Mouse (Mus musculus): ENCODE data around the gene Arhgap22.

The Arhgap22 gene

DNA sequence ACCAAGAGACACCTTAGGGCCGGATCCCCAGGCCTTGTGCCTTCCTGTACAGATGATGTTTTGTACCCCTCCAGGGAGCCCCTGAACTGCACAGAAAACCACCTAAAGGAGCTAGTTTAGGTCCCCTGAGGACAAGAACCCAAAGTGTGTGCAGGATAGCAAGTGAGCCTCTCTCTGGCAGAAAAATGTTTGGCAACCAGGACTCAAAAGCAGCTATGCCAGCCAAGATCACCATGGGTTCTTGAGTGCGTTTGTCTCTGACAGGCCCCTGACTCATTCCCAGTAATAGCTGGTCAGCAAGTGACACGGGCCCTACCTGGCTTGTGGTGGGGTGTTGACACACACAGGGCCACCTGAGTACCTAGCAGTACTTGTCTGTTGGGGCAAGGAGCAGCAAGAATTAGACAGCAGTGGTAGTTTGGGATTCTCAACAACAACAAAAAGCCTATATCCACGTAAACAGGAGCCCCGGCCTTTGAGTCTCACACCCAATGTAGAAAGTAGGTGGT lies 115.5 kb downstream of the Arhgap22 start:
- DNase-seq (ENCODE audit: low read depth, low spot score): no peak

DNA sequence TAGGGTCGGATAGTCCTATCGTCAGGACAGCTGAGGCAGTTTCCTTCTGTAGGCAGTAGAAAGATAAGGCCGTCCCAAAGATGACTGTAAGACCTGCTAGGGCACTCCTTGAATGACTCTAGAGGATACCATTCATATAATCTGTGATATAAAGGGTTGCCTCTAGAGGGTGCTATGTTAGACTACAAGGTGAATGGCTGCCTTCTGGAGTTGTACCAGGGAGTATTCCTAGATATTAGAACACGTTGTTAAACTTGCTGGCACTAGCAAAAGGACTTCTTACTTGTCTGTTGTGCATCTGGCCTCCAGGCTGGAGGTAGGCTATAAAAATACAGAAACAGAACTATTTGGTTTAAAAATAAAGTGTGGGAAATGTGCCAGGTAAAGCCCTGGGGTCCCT lies 117.2 kb downstream of the Arhgap22 start:
- DNase-seq (ENCODE audit: low read depth, low spot score): peak; percentile 22

DNA sequence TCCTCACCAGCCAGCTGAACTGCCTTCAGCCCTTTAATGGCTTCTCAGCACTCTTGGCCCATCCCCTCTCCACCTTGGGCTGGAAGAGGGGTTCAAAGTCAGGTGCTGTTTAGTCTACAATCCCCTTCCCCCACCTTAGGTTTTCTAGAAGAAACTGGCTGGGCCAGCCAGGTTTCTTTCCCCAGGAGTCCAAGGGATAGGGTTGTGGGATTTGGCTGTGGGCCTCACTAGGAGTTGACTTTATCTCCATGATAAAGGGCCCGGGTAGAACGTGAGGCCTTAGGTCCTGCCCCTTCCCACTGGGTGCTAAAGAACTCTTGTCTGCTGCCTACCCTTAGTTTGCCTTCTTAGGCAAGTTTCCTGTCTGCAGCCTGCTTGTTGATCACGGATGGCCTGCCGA lies 117.8 kb downstream of the Arhgap22 start:
- DNase-seq (ENCODE audit: low read depth, low spot score): no peak

DNA sequence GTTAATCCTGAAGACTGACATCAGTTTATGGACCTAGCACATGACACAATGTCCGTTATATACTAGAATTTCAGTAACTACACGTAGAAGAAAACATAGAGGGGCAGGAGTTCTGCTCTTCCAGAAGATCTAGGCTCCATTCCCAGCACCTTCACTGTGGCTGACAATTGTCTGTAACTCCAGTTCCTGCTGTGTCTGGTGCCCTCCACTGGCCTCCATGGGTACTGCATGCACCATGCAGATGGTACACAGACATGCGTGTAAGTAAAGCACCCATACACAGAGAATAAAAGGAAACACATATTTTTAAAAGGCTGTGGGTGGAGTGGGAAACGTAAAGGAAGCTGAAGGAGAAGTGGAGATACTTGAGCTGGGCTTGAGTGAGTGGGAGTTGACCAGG lies 120.0 kb downstream of the Arhgap22 start:
- peak; percentile 26 for DNase-seq (ENCODE audit: low read depth, low spot score)

DNA sequence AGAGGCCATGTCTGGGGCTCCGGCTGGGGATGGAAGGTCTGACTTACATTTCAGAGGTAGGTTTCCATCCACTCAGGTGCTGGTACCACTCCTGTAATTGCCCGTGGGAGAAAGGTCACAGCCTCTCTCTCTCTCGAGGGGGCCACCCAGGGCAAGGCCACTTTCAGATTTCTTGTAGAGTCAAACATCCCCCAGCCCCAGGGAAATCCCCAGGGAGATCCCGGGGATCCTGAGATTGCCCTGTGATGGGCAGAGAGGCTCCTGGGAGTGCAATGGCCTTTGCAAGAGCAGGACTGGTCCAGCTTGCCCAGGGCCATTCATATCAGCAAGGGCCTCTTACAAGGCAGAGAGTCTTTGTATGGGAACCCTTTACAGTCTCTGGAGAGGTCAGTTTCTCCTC lies 120.6 kb downstream of the Arhgap22 start:
- no peak for DNase-seq (ENCODE audit: low read depth, low spot score)

DNA sequence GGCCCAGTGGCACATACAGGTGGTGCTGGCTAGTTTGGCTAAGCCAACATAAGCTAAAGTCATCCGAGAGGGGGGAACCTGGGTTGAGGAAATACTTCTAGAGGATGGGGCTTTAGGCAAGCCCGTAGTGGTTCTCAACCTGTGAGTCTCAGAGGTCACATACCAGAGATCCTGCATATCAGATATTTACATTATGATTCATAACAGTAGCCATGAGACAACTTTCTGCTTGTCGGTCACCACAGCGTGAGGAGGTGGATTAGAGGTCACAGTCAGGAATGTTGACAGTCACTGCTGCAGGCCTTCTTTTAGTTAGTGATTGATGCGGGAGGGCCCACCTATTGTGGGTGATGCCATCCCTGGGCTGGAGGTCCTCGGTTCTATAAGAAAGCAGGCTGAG lies 121.9 kb downstream of the Arhgap22 start:
- DNase-seq (ENCODE audit: low read depth, low spot score): no peak

DNA sequence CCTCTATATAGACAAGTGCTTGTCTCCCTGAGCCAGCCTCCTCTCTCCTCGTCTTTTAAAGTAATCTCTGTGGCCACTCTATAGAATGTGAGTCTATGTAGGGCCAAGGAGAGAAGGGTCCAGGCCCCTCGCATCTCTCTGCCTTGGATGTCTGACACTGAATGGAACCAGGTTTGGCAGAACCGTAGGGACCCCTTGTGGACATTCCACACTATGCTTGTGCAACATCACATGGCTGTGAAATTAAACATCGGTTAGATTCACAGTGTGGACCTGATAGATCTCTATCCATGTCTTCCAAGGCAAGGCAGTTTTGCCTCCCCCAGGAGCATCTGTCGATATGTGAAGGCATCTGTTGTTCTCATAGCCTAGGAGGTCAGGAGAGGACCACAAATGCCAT lies 124.9 kb downstream of the Arhgap22 start:
- DNase-seq (ENCODE audit: low read depth, low spot score): no peak

DNA sequence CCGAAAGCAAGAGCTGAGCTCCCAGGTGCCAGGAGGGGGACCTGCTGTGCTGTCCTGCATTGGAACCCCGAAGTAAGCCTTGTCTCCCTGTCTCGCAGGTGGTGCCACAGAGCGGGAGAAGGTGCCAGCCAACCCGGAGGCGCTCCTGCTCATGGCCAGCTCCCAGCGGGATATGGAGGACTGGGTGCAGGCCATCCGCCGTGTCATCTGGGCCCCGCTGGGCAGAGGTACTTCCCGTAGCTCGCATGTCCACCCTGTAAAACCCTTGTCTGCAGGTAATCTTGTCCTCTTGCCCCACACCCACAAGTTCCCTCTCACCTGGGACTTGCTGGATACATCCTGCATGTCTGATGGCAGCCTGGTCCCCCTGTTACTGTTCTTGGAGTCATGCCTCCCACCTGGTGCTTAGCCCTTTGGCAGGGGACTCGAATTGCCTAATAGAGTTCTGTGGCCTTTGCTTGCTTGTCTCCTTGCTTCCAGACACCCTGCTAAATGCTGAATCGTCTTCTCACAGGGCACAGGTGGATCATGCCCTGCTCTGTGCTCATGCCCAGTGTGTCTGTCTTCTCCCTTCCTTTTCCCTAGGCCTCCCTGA lies 129.4 kb downstream of the Arhgap22 start:
- DNase-seq (ENCODE audit: low read depth, low spot score): peak; percentile 41

DNA sequence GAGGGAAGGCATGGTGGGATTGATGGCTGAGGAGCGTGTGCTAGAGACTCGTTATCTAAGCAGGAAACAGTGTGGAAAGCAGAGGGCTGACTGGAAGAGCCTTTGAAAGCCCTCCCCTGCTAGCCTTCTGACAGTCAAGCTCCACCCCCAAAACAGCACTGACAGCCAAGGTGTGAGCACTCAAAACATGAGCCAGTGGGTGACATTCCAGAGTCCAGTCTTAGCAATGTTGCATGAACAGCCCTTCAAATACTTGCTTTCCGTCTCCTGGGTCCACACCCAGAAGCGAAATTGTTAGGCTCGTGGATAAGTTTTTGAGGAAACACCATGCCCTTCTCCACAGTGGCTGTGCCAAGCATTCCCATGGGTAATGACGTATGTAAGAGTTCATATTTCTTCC lies 132.7 kb downstream of the Arhgap22 start:
- DNase-seq (ENCODE audit: low read depth, low spot score): no peak

DNA sequence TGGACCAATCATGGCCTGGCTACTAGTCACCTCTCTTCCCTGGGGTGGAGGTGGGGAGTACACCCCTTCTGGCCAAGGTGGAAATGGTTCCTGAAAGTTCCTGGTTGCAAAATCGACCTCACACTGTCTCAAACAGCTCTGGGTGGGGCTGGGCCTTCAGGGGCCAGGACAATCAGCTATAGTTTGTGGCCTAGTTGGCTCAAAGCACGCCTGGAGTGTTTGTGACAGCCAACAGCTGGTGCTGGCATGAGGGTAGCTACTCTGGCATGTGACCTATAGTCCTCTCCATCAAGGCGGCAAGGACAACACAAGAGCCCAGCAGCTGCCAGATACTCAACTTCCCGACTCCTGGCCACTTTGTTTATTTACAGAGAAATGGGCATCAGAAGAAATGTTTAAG lies 133.9 kb downstream of the Arhgap22 start:
- DNase-seq (ENCODE audit: low read depth, low spot score): no peak

DNA sequence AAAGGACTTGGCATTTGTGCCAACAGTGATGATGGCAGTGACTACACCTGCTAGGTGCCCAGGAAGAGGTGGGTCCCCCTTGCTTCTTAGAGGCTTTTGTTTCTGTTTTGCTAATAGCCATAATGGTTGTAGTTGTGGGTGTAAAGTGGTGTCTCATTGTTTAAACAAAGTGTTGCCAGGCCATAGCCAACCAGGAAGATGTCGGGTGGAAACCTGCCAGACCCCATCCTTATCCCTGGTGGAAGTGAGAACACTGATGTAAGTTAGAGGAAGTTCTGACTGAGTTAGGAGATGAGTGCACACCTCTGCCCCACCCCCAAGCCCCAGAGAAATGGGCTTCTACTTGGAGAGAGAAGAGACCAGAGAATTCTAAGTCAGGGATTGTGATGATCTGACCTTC lies 134.3 kb downstream of the Arhgap22 start:
- no peak for DNase-seq (ENCODE audit: low read depth, low spot score)

DNA sequence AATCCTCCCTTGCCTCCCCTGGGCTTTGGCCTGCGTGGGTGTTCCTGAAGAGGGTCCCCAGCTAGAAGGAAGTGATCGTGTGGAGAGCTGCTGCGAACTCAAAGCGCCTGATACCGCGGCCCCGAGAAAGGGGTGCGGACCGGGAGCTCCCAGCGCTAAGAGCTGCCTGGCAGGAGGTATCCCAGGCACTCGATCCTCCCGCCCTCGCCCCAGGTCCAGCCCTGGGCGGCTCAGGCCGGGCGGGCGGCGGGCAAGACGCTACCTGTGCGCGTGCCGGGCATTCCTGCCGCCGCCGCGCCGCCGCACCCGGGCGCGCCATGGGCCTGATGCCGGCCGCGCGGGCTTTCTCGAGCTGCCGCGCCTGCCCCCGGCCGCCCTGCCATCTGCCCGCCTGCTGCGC lies 137.2 kb downstream of the Arhgap22 start:
- no peak for DNase-seq (ENCODE audit: low read depth, low spot score)

DNA sequence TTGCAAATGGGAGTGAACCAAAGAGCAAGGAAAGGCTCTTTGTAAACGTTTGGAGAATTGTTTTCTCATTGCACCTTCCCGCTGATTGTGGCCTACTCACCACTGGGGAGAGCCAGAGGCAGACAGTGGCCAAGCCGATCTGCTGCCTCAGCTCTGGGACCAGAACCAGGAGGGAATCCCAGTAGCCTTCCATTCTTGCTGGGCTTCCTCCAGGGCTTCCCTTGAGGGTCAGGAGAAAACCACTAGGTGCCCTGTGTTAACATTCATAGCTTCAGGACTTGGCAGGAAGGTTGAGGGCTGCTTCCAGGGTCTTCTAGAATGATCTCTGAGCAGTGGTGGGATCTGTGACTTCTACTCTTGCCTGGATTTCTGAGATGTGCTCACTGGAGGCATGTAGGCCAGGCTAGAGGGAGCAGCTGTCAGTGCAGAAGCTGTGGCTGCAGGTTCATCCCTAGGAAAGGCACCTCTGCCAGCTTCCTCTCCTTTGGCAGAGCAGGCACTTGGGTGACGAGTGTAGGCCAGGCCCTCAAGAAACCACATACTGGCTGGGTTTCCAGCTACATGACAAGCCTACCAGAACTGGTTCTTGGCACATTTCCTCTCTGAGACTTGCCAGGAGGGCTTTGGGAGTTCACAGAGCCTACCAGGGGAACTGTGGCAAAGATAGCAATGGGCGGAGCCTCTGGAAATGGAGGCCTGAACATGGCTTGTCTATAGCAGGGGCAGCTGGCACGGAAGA lies 138.3 kb downstream of the Arhgap22 start:
- DNase-seq (ENCODE audit: low read depth, low spot score): peak; percentile 28

DNA sequence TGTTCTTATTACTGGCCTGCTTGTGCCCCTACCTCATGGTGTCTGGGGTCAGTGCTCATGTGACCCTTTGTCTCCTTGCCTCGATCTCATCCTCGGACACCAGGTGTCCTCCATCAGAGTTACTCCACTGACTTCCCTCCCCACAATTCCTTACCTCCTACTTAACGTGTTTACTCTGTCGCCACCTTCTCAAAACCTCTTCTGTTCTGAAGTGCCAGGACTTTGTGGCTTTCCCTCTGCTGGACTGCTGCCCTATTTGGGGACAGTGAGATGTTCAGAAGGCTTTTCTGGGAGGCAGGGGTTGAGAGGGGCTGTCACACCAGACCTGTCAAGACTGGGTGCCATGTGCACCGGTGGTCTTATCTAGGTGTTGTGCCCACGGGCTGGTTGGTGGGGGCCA lies 139.1 kb downstream of the Arhgap22 start:
- DNase-seq (ENCODE audit: low read depth, low spot score): no peak

DNA sequence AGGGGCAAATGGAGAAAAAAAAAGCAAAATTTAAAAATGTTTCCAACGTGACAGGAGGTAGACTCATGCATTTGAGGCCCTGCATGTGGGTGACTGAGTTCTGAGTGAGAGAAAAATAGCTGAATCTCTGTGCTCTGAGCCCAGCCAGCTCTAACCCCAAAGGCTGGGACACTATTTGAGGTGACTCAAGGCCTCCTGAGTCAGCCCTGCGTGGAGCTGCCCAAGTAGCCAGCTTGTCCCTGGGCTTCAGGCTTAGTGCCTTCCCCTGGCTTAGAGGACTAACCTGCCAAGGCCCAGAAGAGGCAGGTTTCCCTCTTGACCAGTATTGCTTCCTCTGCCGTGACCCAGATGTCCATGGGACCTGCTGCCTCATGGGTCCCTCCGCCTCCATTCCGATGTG lies 141.4 kb downstream of the Arhgap22 start:
- DNase-seq (ENCODE audit: low read depth, low spot score): no peak

DNA sequence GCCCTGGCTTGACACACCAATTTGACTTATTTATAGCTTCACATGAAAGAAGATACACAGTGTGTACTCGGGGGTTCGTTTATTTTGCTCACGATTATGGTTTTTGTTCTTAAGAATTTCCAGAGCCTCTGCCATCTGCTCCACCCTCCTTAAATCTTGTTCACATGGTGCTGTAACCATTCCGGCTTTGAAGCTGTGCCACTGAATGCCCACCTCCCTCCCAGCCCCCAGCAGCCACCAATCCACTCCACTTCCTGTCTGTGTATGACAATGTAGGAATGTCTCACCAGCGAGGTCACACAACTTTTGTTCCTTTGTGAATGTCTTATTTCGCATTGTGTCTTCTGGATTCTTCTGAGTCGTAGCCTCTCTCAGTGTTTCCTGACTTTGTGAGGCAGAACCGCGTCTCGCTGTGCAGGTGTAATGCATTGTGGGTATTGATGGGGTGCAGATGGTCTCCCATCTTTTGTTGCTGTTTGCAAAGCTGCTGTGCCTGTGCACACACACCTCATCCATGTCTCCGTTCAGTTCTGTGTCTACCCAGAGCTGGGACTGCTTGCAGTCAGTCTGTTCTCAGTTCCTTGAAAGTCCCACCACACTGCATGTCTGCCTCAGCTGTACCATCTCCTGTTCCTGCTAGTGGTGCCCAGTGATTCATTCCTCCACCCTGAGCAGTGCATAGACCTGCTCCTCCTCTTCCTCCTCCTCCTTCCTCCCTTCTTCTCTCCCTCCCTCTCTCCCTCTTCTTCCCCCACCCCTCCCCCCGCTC lies 144.0 kb downstream of the Arhgap22 start:
- DNase-seq (ENCODE audit: low read depth, low spot score): peak; percentile 45

DNA sequence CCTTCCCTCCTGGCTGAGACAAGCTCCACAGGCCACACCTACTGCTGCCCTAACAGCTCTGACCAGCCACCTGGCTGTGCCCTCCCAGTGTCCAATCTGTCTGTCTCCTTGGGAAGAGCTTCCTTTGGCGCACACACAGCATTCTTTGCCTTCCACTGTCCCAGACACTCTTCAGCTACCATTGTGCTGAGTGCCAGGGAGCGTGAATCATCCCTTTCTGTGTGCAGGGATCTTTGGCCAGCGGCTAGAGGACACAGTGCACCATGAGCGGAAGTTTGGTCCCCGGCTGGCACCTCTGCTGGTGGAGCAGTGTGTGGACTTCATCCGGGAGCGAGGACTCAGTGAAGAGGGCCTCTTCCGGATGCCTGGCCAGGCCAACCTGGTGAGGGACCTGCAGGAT lies 145.1 kb downstream of the Arhgap22 start:
- no peak for DNase-seq (ENCODE audit: low read depth, low spot score)

DNA sequence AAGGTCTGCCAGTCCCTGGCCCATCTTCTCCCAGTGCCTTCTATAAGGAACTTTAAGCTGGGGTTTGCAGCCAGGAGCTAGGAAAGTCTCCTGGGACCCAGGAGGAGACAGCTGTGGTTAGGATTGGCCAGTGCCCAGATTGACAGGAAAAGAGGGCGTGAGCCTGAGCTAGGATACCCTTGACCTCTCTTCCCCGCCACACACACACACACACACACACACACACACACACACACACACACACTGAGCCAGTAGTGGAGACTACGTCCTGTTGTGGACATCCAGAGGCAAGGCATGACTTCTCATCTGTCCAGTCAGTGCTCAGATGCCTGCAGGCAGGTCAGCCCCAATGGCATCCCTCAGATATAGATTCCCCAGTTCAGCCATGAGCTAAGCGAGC lies 147.7 kb downstream of the Arhgap22 start:
- DNase-seq (ENCODE audit: low read depth, low spot score): no peak

DNA sequence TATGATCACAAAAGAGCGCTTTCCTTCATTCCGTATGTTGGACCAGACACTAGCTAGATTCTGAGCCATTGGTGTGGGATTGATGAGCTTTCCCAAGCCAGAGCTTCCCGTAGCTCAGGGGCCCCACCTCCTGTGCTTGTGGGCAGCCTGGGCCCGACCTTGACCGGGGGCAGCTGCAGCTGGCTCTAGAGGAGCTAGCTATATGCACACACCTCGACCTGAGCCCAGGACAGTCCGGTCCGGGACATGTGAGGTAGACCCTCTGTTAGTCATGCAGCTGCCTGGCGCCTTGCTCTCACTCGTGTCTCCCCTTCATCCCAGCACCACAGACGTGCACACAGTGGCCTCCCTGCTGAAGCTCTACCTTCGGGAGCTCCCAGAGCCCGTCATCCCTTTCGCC lies 148.3 kb downstream of the Arhgap22 start:
- DNase-seq (ENCODE audit: low read depth, low spot score): no peak

DNA sequence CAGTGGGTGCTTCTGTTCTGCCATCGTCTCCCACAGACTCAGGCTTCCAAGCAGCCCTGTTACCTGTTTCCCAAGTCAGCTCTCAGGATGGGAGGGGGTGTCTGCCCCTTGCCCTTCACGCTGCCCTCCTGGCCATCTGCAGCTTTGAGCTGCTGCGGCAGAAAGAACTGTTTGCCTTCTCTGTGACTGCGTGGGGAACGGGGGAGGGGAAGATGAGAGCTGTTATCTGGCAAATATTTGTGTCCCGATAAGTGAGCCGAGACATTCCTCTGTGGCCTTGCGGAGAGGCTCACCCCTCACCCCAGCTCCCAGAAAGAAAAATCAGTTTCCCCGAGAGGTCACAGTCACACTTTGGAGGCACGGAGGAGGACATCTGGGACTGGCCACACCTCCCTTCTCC lies 149.0 kb downstream of the Arhgap22 start:
- DNase-seq (ENCODE audit: low read depth, low spot score): no peak

DNA sequence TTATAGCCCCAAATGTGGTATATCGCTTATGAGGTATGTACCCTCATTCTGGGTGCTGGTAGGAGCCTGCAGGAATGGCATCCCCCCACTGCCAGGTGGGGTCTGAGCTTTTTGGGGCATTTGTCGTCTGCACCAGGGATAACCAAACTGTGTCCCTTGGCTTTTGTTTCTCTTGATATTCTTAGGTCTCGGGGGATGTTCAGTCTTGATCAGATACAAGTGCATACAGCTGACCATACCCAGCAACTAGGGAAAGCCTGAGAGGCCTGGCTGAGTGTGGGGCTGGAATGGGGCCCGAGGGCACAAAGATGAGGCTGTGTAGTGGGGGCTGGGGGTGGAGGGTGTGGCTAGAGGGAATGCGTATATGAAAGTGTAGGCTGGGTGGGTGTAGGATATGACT lies 149.8 kb downstream of the Arhgap22 start:
- DNase-seq (ENCODE audit: low read depth, low spot score): no peak

DNA sequence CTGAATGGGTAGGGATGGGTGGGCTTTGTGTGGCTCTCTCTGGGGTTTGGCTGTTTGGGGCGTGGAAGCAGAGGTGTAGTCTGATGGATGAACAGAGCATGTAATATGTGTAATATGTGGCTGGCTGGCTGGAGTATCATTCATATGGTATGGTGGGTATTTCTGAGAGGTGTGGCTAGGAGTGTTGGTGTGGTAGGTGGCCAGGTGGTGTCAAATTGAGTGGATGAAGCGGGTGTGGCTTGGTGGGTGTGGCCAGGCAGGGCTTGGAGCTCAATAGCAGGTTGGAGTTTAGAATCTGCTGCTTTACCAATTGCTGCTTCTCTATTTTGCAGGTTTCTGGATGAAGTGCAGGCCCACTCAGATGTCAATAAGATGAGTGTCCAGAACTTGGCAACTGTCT lies 150.2 kb downstream of the Arhgap22 start:
- no peak for DNase-seq (ENCODE audit: low read depth, low spot score)

Data from brain, adult 2 months (tissue).